Mouse (Mus musculus) heart, postnatal 0 days (tissue): ENCODE results near the gene Tomm40l. TPM values are rescaled to one million over a fixed set of nuclear protein-coding genes. Genes with fewer than 3 reads are reported as not detected.
A peak's percentile ranks its signal among the peaks of the same experiment; 100 is the strongest.

Experiments
- ATAC-seq: fragments of 200-750 bp; cut with Nextera tagmentation; 2 replicates; pipeline ENCODE4 v1.8.0; 2017; ENCODE audit warnings: low read depth, moderate number of reproducible peaks, moderate library complexity; ENCODE audit not compliant: insufficient read depth
- DNase-seq: peaks from one replicate; pipeline ENCODE4 v3.0.0-alpha.2; 2016; ENCODE audit warnings: low spot score
- H3K27ac ChIP-seq: fragments of 300-500 bp; sonication (generic); 2 replicates; pipeline ENCODE4 v1.5.1; 2014; ENCODE audit warnings: low read depth, mild to moderate bottlenecking
- H3K27me3 ChIP-seq: fragments of 300-500 bp; sonication (generic); 2 replicates; pipeline ENCODE4 v1.6.1; 2014; ENCODE audit warnings: low read length, mixed read lengths; ENCODE audit not compliant: control insufficient read depth, insufficient read depth
- H3K36me3 ChIP-seq: fragments of 300-500 bp; sonication (generic); replicated peaks from 2 replicates; pipeline ENCODE4 v1.6.1; 2014; ENCODE audit warnings: low read length, mixed read lengths; ENCODE audit not compliant: control insufficient read depth, insufficient read depth
- H3K4me1 ChIP-seq: fragments of 300-500 bp; sonication (generic); 2 replicates; pipeline ENCODE4 v1.6.1; 2014; ENCODE audit warnings: antibody characterized with exemption; ENCODE audit not compliant: control insufficient read depth, insufficient read depth
- H3K4me2 ChIP-seq: fragments of 300-500 bp; sonication (generic); 2 replicates; pipeline ENCODE4 v1.6.1; 2014; ENCODE audit warnings: low read depth, mild to moderate bottlenecking, low read length, moderate library complexity
- H3K4me3 ChIP-seq: fragments of 300-500 bp; sonication (generic); 2 replicates; pipeline ENCODE4 v1.5.1; 2014; ENCODE audit warnings: low read depth, low read length
- H3K9ac ChIP-seq: fragments of 300-500 bp; sonication (generic); replicated peaks from 2 replicates; pipeline ENCODE4 v1.6.1; 2014; ENCODE audit warnings: low read depth, low read length, mixed read lengths
- H3K9me3 ChIP-seq: fragments of 300-500 bp; sonication (generic); replicated peaks from 2 replicates; pipeline ENCODE4 v1.6.1; 2016; ENCODE audit warnings: low read length; ENCODE audit not compliant: control insufficient read depth
- CTCF ChIP-seq: IDR thresholded peaks from 2 replicates; pipeline ENCODE4 v1.5.1; 2016; ENCODE audit warnings: antibody characterized with exemption, control low read depth, low read depth
- EP300 ChIP-seq: IDR thresholded peaks from 2 replicates; pipeline ENCODE4 v1.6.1; 2016; ENCODE audit warnings: antibody characterized with exemption, low read depth
- WGBS: fragments of 180-500 bp; shearing (Covaris S2); extraction: QIAGEN DNeasy Blood & Tissue Kit; methylation state at CpG from one replicate; pipeline ENCODE4 v1.1.7; 2014; 5-methylcytosine and 5-hydroxymethylcytosine counted together
- polyA plus RNA-seq: library from polyadenylated mRNA; unstranded; fragments of >200 nt; fragmentation: Nextera tagmentation; extraction: Ambion mirVana; gene quantifications from 2 replicates; pipeline ENCODE4 v1.2.1, GENCODE M21; 2015
- total RNA-seq: library from RNA; depleted of rRNA; stranded (reverse); fragments of >200 nt; gene quantifications from 2 replicates; pipeline ENCODE4 v1.2.3, GENCODE M21; 2014; ENCODE audit warnings: low replicate concordance

The Tomm40l gene
- total and polyA plus RNA-seq, 2 experiments from 2014 or later = 56.0 to 82.0 TPM

GRCm38 (mm10) chr1:171195046-171195822, 27.1 kb downstream of the Tomm40l start:
- H3K27ac ChIP-seq = peak overlapping the region; percentile 39
- H3K9ac ChIP-seq = peak overlapping the region; percentile 68
- DNase-seq (no peak), ATAC-seq (no peak)
- no peaks in the 10 kb centered on the region for H3K27me3 ChIP-seq
- H3K9me3 ChIP-seq = no peaks in the 10 kb centered on the region
- 11% methylated on average over 20 of the region's 20 CpGs for WGBS
- TF ChIP-seq EP300 = no peak
- TF ChIP-seq CTCF = no peak
- H3K4me3 ChIP-seq = peak overlapping the region; percentile 64
- H3K4me2 ChIP-seq = peak overlapping the region; percentile 70
- H3K4me1 ChIP-seq = peaks cover 26% of the 10 kb centered on the region
- H3K36me3 ChIP-seq = no peaks in the 10 kb centered on the region

GRCm38 (mm10) chr1:171193911-171194830, 28.1 kb downstream of the Tomm40l start:
- H3K4me3 ChIP-seq = peak overlapping the region; percentile 64

GRCm38 (mm10) chr1:171193093-171193840, 29.0 kb downstream of the Tomm40l start:
- no peak for ATAC-seq
- Histone ChIP-seq H3K27me3 (no peaks in the 10 kb centered on the region), H3K27ac (peak overlapping the region; percentile 47)

More at GRCm38 (mm10) chr1:171193911-171194830, 28.1 kb downstream of the Tomm40l start:
- Histone ChIP-seq H3K9ac (peak overlapping the region; percentile 5; the same call in 1 of the 2 replicates), H3K9me3 (no peaks in the 10 kb centered on the region), H3K27me3 (no peaks in the 10 kb centered on the region), H3K4me1 (peaks cover 33% of the 10 kb centered on the region), H3K4me2 (peak overlapping the region; percentile 70), H3K27ac (peak overlapping the region; percentile 47), H3K36me3 (no peaks in the 10 kb centered on the region)
- WGBS = 44% methylated on average over 11 of the region's 11 CpGs
- TF ChIP-seq EP300 (no peak), CTCF (no peak)
- ATAC-seq = no peak
- DNase-seq = no peak

GRCm38 (mm10) chr1:171192283-171192682, 30.0 kb downstream of the Tomm40l start:
- no peak overlapping the region for H3K4me2 ChIP-seq
- peaks cover 45% of the 10 kb centered on the region for H3K4me1 ChIP-seq
- DNase-seq = no peak
- 46% methylated on average over 10 of the region's 10 CpGs for WGBS
- H3K9me3 ChIP-seq = no peaks in the 10 kb centered on the region
- H3K36me3 ChIP-seq = no peaks in the 10 kb centered on the region
- no peak for TF ChIP-seq EP300
- no peak for TF ChIP-seq CTCF
- no peaks in the 10 kb centered on the region for H3K27me3 ChIP-seq
- H3K4me3 ChIP-seq = no peak overlapping the region
- no peak overlapping the region for H3K9ac ChIP-seq
- ATAC-seq = no peak
- H3K27ac ChIP-seq = no peak overlapping the region

More at GRCm38 (mm10) chr1:171193093-171193840, 29.0 kb downstream of the Tomm40l start:
- peak overlapping the region; percentile 20 for H3K4me3 ChIP-seq
- WGBS = 17% methylated on average over 18 of the region's 18 CpGs
- peak overlapping the region; percentile 70 for H3K4me2 ChIP-seq
- TF ChIP-seq CTCF (no peak), EP300 (no peak)
- no peak for DNase-seq
- H3K9ac ChIP-seq = peak overlapping the region; percentile 53
- H3K36me3 ChIP-seq = no peaks in the 10 kb centered on the region
- H3K4me1 ChIP-seq = peaks cover 40% of the 10 kb centered on the region
- H3K9me3 ChIP-seq = no peaks in the 10 kb centered on the region

GRCm38 (mm10) chr1:171190832-171191231, 31.5 kb downstream of the Tomm40l start:
- no peak overlapping the region for H3K4me2 ChIP-seq
- no peak overlapping the region for H3K9ac ChIP-seq
- peak overlapping the region; percentile 95 for H3K27ac ChIP-seq
- H3K4me1 ChIP-seq = peaks cover 54% of the 10 kb centered on the region
- no peaks in the 10 kb centered on the region for H3K36me3 ChIP-seq
- no peak for DNase-seq
- 93% methylated on average over 9 of the region's 9 CpGs for WGBS
- H3K9me3 ChIP-seq = no peaks in the 10 kb centered on the region
- no peak for TF ChIP-seq EP300
- no peak for TF ChIP-seq CTCF
- no peak overlapping the region for H3K4me3 ChIP-seq
- H3K27me3 ChIP-seq = no peaks in the 10 kb centered on the region
- ATAC-seq = no peak
